Mouse (Mus musculus): ENCODE results near the gene Ttbk2. TPM values are rescaled to one million over a fixed set of nuclear protein-coding genes. Genes with fewer than 3 reads are reported as not detected.

Ttbk2 gene
- total and polyA plus RNA-seq, 3 experiments: 0.76 to 1.4 (median 1.2) TPM

DNA sequence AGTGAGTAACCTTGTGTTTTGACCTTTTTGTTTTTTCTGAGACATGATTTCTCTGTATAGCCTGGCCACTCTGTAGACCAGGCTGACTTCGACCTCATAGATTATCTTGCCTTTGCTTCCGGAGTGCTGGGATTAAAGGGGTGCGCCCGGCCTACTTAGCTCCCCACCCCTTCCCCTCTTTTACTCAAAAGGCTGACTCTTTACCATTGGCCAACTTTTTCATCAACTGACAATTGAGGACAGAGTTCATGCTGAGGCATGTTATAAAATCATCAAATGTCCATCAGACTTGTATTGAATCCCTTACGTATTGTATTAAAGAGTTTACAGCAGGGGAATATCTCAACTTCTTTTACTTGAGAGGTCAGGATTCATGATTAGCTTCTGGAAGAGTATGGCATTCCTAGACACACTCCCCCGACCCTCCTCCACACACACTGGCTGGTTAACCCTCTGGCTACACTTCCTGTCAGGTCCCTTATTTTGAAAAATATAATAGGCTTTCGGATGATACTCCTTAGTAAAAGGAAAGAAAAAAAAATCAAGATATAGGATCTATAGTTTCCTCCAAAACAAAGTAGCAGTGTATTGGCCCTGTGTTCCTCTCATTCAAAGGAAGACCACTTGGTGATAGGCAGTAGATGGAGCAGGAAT, 118.4 kb downstream of the Ttbk2 start:
- Histone ChIP-seq H3K9ac (ENCODE audit: insufficient read depth, low read depth) (peak overlapping the region; percentile 81), H3K36me3 (replicated peaks in 1 of 2; ENCODE audit: control insufficient read depth in 1 of 2, insufficient read depth in 1 of 2, low read length in 1 of 2) (peaks cover 19 to 30% of the 10 kb centered on the region in 2 experiments), H3K9me3 (replicated peaks; ENCODE audit: low read length) (no peaks in the 10 kb centered on the region), H3K27ac (ENCODE audit: insufficient read depth, low read depth) (no peak overlapping the region), H3K27me3 (replicated peaks) (no peaks in the 10 kb centered on the region), H3K4me2 (ENCODE audit: insufficient read depth, low read depth, poor library complexity, severe bottlenecking) (peak overlapping the region; percentile 91), H3K4me1 (ENCODE audit: control insufficient read depth in 1 of 2, insufficient read depth in 2 of 2) (peaks cover 10 to 42% of the 10 kb centered on the region in 2 experiments), H3K79me2 (replicated peaks; ENCODE audit: control insufficient read depth, extremely low read depth, insufficient read depth, poor library complexity, severe bottlenecking) (peaks cover 11% of the 10 kb centered on the region; the same call in 1 of the 2 replicates), H3K4me3 (replicated peaks in 1 of 3; ENCODE audit: low read depth in 2 of 3, low read length in 2 of 3, poor library complexity in 1 of 3) (peak overlapping the region; percentile 61 to 86 (median 83))
- in situ Hi-C loops (cut with MboI; ENCODE audit: low pct_ligation_motif_present, low pct_unique_long_range_greater_than_20kb, low sequenced_read_pairs): no loop called here
- TF ChIP-seq SIN3A (IDR thresholded peaks at IDR 0.05; ENCODE audit: low read length): peak; percentile 22; the same call in 1 of the 2 replicates
- no peak; the same call in 1 of the 2 replicates for TF ChIP-seq MAX (IDR thresholded peaks at IDR 0.05; ENCODE audit: low read length)
- peak; percentile 8; the same call in 1 of the 2 replicates for TF ChIP-seq TBP (conservative IDR thresholded peaks at IDR 0.05; ENCODE audit: low read depth, low read length)
- no peak for TF ChIP-seq HCFC1 (IDR thresholded peaks at IDR 0.05; ENCODE audit: low read depth, low read length)
- TF ChIP-seq MAFK (IDR thresholded peaks at IDR 0.05; ENCODE audit: insufficient replicate concordance, low read length): no peak
- no peak for TF ChIP-seq ZNF384 (IDR thresholded peaks at IDR 0.05; ENCODE audit: low read depth, low read length)
- peak; percentile 20 for TF ChIP-seq MXI1 (IDR thresholded peaks at IDR 0.05; ENCODE audit: low read depth, low read length)
- TF ChIP-seq MAZ (IDR thresholded peaks at IDR 0.05; ENCODE audit: low read depth, low read length): 0 out of 2 replicates have a peak, but pooled peaks have one; percentile 44
- no peak for TF ChIP-seq PAX5 (IDR thresholded peaks at IDR 0.05; ENCODE audit: low read length)
- no peak for TF ChIP-seq MYC (IDR thresholded peaks at IDR 0.05; ENCODE audit: low read depth, low read length)
- no peak for TF ChIP-seq CHD1 (IDR thresholded peaks at IDR 0.05; ENCODE audit: low read depth, low read length)
- no peak for TF ChIP-seq JUN (IDR thresholded peaks at IDR 0.05; ENCODE audit: insufficient read depth, low read depth, low read length)
- no peak for DNase-seq (ENCODE audit: extremely low read depth)
- dilution Hi-C loops (cut with MboI; ENCODE audit: extremely low pct_ligation_motif_present, extremely low pct_unique_long_range_greater_than_20kb, low sequenced_read_pairs): no loop called here

- H3K36me3 ChIP-seq (replicated peaks in 1 of 2; ENCODE audit: control insufficient read depth in 1 of 2, insufficient read depth in 1 of 2, low read length in 1 of 2): peaks cover 22 to 37% of the 10 kb centered on the region in 2 experiments
- H3K9ac ChIP-seq (ENCODE audit: insufficient read depth, low read depth): peak overlapping the region; percentile 85
- H3K4me1 ChIP-seq (ENCODE audit: control insufficient read depth in 1 of 2, insufficient read depth in 2 of 2): peaks cover 10 to 45% of the 10 kb centered on the region in 2 experiments
- peak; percentile 88 for DNase-seq (ENCODE audit: extremely low read depth)
- H3K79me2 ChIP-seq (replicated peaks; ENCODE audit: control insufficient read depth, extremely low read depth, insufficient read depth, poor library complexity, severe bottlenecking): peaks cover 11% of the 10 kb centered on the region; the same call in 1 of the 2 replicates
- dilution Hi-C loops (cut with MboI; ENCODE audit: extremely low pct_ligation_motif_present, extremely low pct_unique_long_range_greater_than_20kb, low sequenced_read_pairs) (no loop called here), in situ Hi-C loops (cut with MboI; ENCODE audit: low pct_ligation_motif_present, low pct_unique_long_range_greater_than_20kb, low sequenced_read_pairs) (no loop called here)
- H3K27me3 ChIP-seq (replicated peaks): no peaks in the 10 kb centered on the region
- H3K4me3 ChIP-seq (replicated peaks in 1 of 3; ENCODE audit: low read depth in 2 of 3, low read length in 2 of 3, poor library complexity in 1 of 3): peak overlapping the region; percentile 83 to 98 (median 86)
- peak overlapping the region; percentile 91; the same call in 1 of the 2 replicates for H3K4me2 ChIP-seq (ENCODE audit: insufficient read depth, low read depth, poor library complexity, severe bottlenecking)
- H3K9me3 ChIP-seq (replicated peaks; ENCODE audit: low read length): no peaks in the 10 kb centered on the region
- peak overlapping the region; percentile 21; the same call in 1 of the 2 replicates for H3K27ac ChIP-seq (ENCODE audit: insufficient read depth, low read depth)
- TF ChIP-seq POLR2A (IDR thresholded peaks at IDR 0.05; ENCODE audit: low read depth, low read length) (peak; percentile 89), USF1 (IDR thresholded peaks at IDR 0.05; ENCODE audit: low read depth, low read length) (no peak), SIN3A (IDR thresholded peaks at IDR 0.05; ENCODE audit: low read length) (peak; percentile 16; the same call in 1 of the 2 replicates), BHLHE40 (IDR thresholded peaks at IDR 0.05; ENCODE audit: low read depth, low read length) (no peak), UBTF (IDR thresholded peaks at IDR 0.05; ENCODE audit: low read depth, low read length) (peak; percentile 43; the same call in 1 of the 2 replicates), MAX (IDR thresholded peaks at IDR 0.05; ENCODE audit: low read length) (no peak), MAZ (IDR thresholded peaks at IDR 0.05; ENCODE audit: low read depth, low read length) (no peak; the same call in 1 of the 2 replicates), ZC3H11A (IDR thresholded peaks at IDR 0.05; ENCODE audit: low read depth, low read length) (no peak), CHD1 (IDR thresholded peaks at IDR 0.05; ENCODE audit: low read depth, low read length) (no peak), MYC (IDR thresholded peaks at IDR 0.05; ENCODE audit: low read depth, low read length) (no peak), JUN (IDR thresholded peaks at IDR 0.05; ENCODE audit: insufficient read depth, low read depth, low read length) (no peak), ZMIZ1 (IDR thresholded peaks at IDR 0.05; ENCODE audit: low read depth, low read length) (peak; percentile 79; the same call in 1 of the 2 replicates), ZNF384 (IDR thresholded peaks at IDR 0.05; ENCODE audit: low read depth, low read length) (no peak), EP300 (IDR thresholded peaks at IDR 0.05; ENCODE audit: low read length) (no peak), RAD21 (IDR thresholded peaks at IDR 0.05; ENCODE audit: low read depth, low read length) (no peak), CHD2 (IDR thresholded peaks at IDR 0.05; ENCODE audit: low read length) (no peak), ETS1 (conservative IDR thresholded peaks at IDR 0.05; ENCODE audit: low read depth, low read length) (no peak), MAFK (IDR thresholded peaks at IDR 0.05; ENCODE audit: insufficient replicate concordance, low read length) (no peak), ELF1 (IDR thresholded peaks at IDR 0.05; ENCODE audit: low read depth, low read length) (no peak), TBP (conservative IDR thresholded peaks at IDR 0.05; ENCODE audit: low read depth, low read length) (no peak; the same call in 1 of the 2 replicates), PAX5 (IDR thresholded peaks at IDR 0.05; ENCODE audit: low read length) (no peak), TCF12 (IDR thresholded peaks at IDR 0.05; ENCODE audit: low read depth, low read length) (peak; percentile 84), JUND (conservative IDR thresholded peaks at IDR 0.05; ENCODE audit: low read depth, low read length) (no peak), CTCF (conservative IDR thresholded peaks at IDR 0.05 in 1 of 2, IDR thresholded peaks at IDR 0.05 in 1 of 2; ENCODE audit: low read depth in 2 of 2, low read length in 2 of 2) (no peak), SMC3 (IDR thresholded peaks at IDR 0.05; ENCODE audit: low read depth, low read length) (no peak), ZKSCAN1 (IDR thresholded peaks at IDR 0.05; ENCODE audit: borderline replicate concordance, low read depth, low read length) (no peak)
Measured at GRCm38 (mm10) chr2:120731167-120731862, 119.1 kb downstream of the Ttbk2 start.

Data from CH12.LX (cell line).